Mouse (Mus musculus) ZHBTc4 (cell line): ENCODE results near the gene Rab40c.
"Not testable (repeated sequence)": the region's sequence is repeated elsewhere in the genome, so short reads cannot be mapped to it uniquely, and the experiment has no call there.

Source experiments
- DNase-seq: peaks from one replicate; pipeline ENCODE4 v3.0.0-alpha.2; 2011; ENCODE audit warnings: low read depth, low spot score

Gene Rab40c

GRCm38 (mm10) chr17:25875171-25876136 lies 44.1 kb downstream of the Rab40c start:
- DNase-seq, result peak; percentile 81

- peak; percentile 90 for DNase-seq
Observed at GRCm38 (mm10) chr17:25874721-25875170, 44.8 kb downstream of the Rab40c start, which contains the start of gene Mettl26. Gene Mettl26 (plus strand): TSS chr17:25875074.

DNA sequence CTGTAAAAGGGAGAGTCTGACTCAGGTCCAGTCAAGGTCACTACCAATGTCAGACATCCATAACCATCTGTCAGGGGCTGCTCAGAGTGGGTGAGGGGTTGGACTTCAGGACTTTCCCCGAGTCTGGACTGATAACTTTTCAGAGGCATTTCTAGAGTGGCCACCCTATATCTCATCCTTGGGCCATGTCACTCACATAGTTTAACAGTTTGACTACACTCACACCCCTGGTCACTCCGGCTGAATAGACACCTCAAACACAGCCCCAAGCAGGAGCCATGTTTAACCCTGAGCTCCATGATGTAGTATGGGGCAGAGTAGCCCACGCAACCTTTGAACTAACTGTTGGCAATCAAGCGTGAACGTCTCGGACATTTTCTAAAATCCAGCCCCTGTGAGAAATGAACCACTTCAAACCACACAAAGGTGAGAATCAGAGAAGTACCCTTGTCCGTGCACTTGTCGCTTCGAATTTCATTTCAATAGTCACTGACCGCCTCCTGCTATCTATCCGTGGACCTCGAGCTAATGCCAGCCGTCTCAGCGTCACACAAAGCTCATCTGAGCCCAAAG lies 45.3 kb downstream of the Rab40c start:
- no peak for DNase-seq

GRCm38 (mm10) chr17:25873405-25874147 lies 46.0 kb downstream of the Rab40c start:
- DNase-seq, result no peak

- no peak for DNase-seq
Observed at GRCm38 (mm10) chr17:25872676-25873075, 46.9 kb downstream of the Rab40c start.

- DNase-seq, result not testable (repeated sequence)
Observed at GRCm38 (mm10) chr17:25871566-25871965, 48.0 kb downstream of the Rab40c start.

- no peak for DNase-seq
Observed at GRCm38 (mm10) chr17:25869954-25870353, 49.6 kb downstream of the Rab40c start.

DNA sequence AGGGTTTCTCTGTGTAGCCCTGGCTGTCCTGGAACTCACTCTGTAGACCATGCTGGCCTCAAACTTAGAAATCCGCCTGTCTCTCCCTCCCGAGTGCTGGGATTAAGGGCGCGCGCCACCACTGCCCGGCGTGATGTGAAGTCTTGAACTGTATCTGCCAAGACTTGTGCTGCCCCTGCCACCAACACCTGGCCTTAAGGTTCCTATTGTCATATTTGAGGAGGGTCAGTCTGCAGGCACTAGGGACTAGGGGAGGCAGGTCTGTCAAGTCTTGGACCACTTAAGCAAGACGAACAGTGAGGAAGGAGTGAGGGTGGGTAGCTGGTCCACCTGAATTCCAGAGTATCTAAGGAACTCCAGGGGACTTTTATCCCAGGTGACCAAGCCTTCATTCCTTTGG lies 50.0 kb downstream of the Rab40c start:
- no peak for DNase-seq

DNA sequence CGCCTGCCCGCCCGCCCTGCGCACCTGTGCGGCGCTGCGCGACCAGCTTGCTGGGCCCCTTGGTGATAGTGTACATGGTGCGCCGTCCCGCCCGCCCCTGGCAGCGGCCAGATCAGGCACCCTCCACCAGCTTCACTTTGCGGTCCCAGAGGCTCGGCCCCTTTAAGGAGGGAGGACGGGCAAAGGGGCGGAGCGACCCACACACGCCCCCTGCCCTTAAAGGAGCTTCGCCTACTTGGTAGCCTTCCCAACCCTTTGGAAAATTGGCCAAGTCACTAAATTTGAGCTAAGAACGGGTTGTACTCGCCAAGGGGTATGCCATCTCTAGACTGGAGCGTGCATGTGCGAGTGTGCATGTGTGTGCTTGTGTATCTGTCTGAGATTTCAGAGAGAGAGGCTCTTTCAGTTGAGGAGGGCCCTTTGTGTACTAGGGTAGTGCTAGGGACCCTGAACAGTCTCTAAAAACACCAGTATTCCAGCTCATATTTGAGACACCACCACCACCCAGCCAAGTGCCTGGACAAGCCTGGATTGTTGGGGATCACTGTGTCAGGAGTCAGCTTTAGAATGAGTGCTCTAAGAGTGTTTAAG lies 50.8 kb downstream of the Rab40c start, which contains the start of gene Mcrip2:
Mcrip2 (minus strand) TSS at position 164 of the 591 bp plus-strand sequence.
- peak; percentile 91 for DNase-seq

DNA sequence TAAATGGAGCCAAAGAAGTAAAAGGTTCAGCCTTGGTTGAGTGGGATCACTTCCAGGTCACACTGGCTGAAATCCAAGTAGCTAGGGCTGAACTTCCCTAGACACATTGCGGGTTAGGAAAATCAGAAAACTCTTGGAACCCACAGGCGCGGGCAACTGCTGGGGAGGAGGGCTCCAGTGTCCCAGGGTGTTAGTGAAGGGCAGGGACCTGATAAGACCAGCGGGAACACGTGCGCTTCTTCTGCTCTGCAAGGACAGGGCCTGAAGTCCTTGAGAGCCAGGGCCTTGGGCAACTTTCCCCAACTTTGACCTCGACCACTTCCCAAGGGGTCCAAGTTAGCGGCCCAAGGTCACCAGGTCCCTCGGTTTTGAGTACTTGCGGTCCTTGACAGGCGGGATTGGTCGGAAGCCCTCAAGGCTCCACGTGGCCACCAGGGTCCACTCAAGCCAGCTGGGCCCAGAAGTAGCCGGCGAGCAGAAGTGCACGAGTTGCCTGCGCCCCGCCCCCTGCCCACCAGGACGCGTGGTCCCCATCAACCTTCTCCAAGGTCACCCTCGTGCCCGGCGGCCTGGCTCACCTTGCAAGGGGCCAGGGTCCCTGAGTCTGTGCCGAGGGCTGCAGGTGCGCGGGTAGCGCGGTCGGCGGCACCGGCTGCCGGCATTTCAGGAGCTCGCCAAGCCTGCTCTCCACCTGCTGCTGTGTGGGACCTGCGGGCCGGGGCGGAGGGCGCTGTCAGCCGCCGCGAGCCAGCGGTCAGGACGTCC lies 51.5 kb downstream of the Rab40c start:
- peak; percentile 30 for DNase-seq

GRCm38 (mm10) chr17:25867509-25867835 lies 52.1 kb downstream of the Rab40c start:
- peak; percentile 60 for DNase-seq

DNA sequence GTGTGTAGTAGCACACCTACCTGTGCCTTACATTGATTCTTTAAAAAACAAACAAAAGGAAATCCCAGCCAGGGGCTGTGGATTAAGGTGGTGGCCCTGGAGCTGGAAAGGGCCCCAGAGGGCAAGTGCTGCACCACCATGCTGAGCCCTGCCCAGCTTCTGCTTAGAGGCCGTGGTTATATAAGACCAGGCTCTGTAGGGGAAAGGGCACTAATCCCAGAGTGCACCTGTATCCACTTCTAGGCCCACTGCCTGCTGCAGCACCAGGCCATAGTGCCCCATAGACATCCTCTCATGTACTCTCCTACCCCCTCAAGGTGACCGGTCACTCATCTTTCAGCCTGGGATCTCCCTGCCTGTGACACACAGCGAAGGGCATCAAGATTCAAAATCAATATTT lies 53.4 kb downstream of the Rab40c start:
- DNase-seq, result no peak

DNA sequence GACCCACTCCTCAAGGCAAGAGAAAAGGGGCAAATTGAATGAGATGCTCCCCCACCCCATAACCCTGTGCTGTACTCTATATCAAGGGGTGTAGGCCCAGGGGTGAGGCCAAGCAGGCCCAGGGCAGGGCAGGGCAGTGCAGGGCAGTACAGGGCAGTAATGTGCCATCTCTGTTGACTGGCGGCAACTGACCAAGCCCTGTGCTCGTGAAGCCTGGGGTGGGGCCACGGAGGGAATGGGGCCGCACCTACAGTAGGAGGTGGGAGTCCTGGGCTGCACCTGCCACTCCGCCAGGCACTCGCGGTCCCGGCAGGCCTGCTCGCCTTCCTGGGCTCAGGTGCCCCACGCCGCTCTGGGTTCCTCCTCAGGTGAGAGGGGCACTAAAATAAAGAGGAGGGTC lies 54.2 kb downstream of the Rab40c start:
- DNase-seq, result no peak

- DNase-seq, result no peak
Observed at GRCm38 (mm10) chr17:25864311-25864710, 55.2 kb downstream of the Rab40c start.

DNA sequence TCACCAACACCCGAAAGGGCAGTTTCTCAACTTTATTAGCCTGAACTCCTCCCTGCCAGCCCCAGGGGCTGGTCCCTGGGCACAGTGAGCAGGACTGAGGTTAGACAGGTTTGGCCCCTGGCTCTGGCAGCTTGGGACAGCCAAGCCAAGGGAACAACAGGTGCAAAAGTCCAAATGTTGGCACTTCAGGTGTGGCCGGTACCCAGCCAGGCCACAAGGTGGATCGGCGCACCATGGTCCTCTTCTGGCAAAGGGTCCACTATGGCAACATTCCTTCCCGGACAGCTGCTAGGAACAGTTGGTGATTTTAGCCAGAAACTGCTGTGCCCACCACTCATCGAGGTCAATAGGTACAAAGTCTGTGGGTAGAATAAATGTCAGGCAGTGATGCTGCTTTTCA lies 55.8 kb downstream of the Rab40c start:
- DNase-seq, result no peak

DNA sequence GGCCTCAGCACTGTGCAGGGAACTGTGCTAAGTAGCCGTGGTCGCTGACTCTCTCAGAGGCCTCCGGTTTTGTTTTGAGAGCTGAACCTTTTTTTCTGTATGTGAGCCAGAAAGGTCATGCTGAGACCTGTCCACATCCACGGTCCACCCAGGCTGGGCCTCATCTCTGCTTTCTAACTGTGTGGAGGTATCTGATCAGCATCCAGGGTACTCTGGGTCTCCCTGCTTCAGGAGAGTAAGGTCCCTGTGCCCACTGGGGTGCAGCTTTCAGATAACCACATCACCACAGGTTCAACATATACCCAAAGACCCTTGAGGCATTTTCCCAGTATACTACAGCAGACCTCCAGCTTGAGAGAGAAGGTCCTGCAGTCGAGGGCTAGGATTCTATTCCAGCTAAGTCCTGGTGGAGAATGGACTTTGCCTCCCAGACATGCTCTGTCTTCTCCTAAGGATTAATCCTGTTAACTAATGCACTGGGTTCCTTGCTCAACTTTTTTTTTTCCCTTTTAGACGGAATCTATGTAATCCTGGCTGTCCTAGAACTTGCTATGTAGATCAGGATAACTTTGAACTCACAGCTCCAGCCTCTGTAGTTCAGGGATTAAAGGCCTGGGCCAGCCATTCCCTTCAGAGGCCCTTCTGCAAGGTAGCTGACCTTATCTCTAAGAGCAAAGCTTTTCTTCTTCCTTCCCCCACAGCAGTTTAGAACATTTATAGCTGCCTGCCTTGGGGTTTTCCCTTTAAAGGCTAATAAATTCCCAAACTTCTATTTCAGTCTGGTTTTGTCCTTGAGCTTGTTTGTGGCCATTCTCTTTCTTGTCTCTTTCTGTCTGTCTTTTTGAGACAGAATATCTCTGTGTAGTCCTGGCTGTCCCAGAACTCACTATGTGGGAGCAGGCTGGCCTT lies 57.6 kb downstream of the Rab40c start:
- DNase-seq, result no peak

- DNase-seq, result peak; percentile 90
Observed at GRCm38 (mm10) chr17:25860832-25861703, 58.5 kb downstream of the Rab40c start, which contains the start of gene Wdr90. Gene Wdr90 (minus strand): TSS chr17:25861501.

DNA sequence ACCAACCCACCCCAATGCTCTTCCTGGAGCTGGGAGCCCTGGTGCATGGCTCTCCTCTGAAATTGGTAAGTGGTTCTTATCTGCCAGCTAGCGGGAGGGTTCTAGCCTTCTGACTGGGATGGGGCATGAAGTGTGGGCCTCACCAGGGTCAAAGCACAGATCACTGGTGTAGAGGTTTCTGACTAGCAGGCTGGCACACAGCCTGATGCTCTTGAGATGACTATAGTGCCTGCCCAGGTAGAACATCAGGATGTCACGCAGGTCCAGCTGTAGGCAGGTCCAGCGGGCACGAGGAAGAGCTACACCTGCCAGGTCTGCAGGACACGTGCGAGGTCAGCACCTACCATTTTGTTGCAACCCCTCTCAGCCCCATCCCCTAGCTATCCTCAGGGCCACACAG lies 59.3 kb downstream of the Rab40c start:
- DNase-seq, result no peak

DNA sequence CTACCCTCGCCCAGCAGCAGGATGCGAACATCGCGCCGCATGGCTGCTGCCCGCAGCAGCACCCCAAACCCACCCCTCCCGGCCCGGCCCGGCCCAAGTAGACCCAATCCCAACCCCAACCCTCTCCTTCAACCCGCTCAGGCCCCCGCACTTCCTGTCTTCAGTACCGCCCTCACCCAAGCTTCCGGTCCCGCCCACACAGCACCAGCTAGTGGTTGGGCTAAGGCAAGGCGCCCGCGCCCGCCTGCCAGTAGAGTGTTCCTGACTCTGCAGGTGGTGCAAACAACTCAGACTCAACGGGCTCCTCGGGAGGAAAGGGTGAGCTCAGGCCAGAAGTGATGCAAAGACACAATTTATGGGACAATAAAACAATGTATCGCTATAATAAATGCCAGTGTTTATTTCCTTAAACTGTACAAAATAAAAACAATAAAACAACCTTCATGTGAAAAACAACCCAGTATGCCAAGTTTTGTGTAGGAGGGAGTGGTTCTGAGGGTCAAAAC lies 75.1 kb downstream of the Rab40c start, which contains the start of gene Rhot2:
Rhot2 (minus strand) TSS at position 456 of the 506 bp plus-strand sequence.
- DNase-seq, result peak; percentile 96
